Mouse (Mus musculus) bone marrow macrophage, adult 2 months (primary cell): ENCODE data around the gene Ugdh.

Experiments
- CTCF ChIP-seq: IDR thresholded peaks from 2 replicates; pipeline ENCODE4 v1.5.1; 2012; ENCODE audit warnings: low read depth, mild to moderate bottlenecking, low read length, moderate library complexity
- POLR2A ChIP-seq: IDR thresholded peaks from 2 replicates; pipeline ENCODE4 v1.6.1; 2012; ENCODE audit warnings: mild to moderate bottlenecking, low read depth, low read length, borderline replicate concordance

DNA sequence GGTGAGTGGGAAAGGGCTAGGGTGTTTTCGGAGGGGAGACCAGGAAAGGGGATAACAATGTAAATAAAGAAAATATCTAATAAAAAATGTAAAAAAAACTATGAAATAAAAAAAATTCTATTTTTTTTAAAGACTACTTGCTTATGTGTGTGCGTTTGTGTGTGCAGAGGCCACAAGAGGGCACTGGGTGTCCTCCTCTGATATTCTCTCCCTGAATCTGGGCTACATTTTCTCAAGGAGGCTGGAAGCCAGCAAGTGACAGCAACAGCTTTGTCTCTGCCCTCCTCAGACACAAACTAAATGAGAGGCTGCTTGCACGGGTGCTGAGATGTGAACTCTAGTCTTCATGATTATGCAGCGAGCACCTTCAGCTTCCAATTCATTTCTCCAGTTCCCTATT lies 42.5 kb upstream of the Ugdh start:
- TF ChIP-seq CTCF (no peak), POLR2A (no peak)
